Mouse (Mus musculus): Measurements from ENCODE around the gene Polq. TPM values are rescaled to one million over a fixed set of nuclear protein-coding genes. Genes with fewer than 3 reads are reported as not detected.
"Not testable (repeated sequence)": the region's sequence is repeated elsewhere in the genome, so short reads cannot be mapped to it uniquely, and the experiment has no call there.

Polq gene
- polyA plus RNA-seq, 1 experiment from 2014 or later = 9.9 TPM

GRCm38 (mm10) chr16:37059631-37060030 lies 48.0 kb downstream of the Polq start:
- no peak for ATAC-seq (ENCODE audit: low FRiP score, low TSS enrichment)
- no peaks in the 10 kb centered on the region for H3K9me3 ChIP-seq (ENCODE audit: control insufficient read depth, low read length)
- H3K4me2 ChIP-seq (replicated peaks; ENCODE audit: low read depth, low read length) = no peak overlapping the region
- WGBS = 95% methylated on average over 3 of the region's 3 CpGs
- no peak overlapping the region for H3K4me3 ChIP-seq (ENCODE audit: low read length)
- no peak overlapping the region for H3K27ac ChIP-seq (ENCODE audit: low read depth, low read length)
- H3K4me1 ChIP-seq (ENCODE audit: control insufficient read depth, insufficient read depth, low read length) = no peaks in the 10 kb centered on the region
- H3K36me3 ChIP-seq (ENCODE audit: control insufficient read depth, insufficient read depth, low read length) = peaks cover 30% of the 10 kb centered on the region
- H3K27me3 ChIP-seq (ENCODE audit: control insufficient read depth, insufficient read depth, low read length) = no peaks in the 10 kb centered on the region
- no peak overlapping the region for H3K9ac ChIP-seq (ENCODE audit: low read depth, low read length)

DNA sequence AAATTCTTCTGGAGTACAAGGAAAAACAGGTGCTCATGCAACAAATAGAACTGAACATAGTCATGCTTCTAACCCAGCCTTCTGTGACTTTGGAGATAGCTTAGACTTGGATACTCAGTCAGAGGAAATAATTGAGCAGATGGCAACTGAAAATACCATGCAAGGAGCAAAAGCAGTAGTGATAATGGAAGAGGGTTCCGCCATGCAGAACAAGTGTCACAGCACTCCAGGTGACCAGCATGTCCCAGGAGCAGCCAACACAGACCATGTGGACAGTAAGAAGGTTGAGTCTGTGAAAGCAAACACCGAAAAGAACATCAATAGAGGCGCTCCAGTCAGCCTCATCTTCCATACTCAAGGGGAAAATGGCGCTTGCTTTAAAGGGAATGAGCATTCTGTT lies 49.7 kb downstream of the Polq start:
- no peaks in the 10 kb centered on the region for H3K9me3 ChIP-seq (ENCODE audit: control insufficient read depth, low read length)
- H3K27ac ChIP-seq (ENCODE audit: low read depth, low read length) = no peak overlapping the region
- ATAC-seq (ENCODE audit: low FRiP score, low TSS enrichment) = no peak
- H3K4me2 ChIP-seq (replicated peaks; ENCODE audit: low read depth, low read length) = no peak overlapping the region
- no peak overlapping the region for H3K9ac ChIP-seq (ENCODE audit: low read depth, low read length)
- WGBS = 97% methylated on average over 4 of the region's 4 CpGs
- no peaks in the 10 kb centered on the region for H3K27me3 ChIP-seq (ENCODE audit: control insufficient read depth, insufficient read depth, low read length)
- H3K4me3 ChIP-seq (ENCODE audit: low read length) = no peak overlapping the region
- H3K36me3 ChIP-seq (ENCODE audit: control insufficient read depth, insufficient read depth, low read length) = peaks cover 34% of the 10 kb centered on the region
- no peaks in the 10 kb centered on the region for H3K4me1 ChIP-seq (ENCODE audit: control insufficient read depth, insufficient read depth, low read length)

DNA sequence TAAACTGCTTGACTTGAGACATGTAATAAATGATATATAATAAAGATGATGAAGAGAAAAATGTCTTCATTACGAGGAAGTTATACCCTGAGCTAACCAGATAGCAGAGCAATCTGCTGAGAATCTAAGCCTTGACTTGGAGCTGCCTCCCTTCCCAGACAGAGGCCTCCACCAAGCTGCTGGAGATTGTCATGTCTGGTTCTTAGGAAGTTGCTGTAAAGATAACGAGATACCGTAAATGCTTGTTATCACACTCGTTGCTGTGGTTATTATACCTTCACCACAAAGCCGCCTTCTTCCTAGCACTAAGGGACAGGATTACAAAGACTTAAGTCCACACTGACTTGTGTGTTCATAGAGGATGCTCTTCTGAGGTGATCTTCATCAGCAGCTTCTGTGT lies 60.8 kb downstream of the Polq start:
- H3K9me3 ChIP-seq (ENCODE audit: control insufficient read depth, low read length) = no peaks in the 10 kb centered on the region
- no peak for ATAC-seq (ENCODE audit: low FRiP score, low TSS enrichment)
- peaks cover 19% of the 10 kb centered on the region for H3K36me3 ChIP-seq (ENCODE audit: control insufficient read depth, insufficient read depth, low read length)
- H3K4me1 ChIP-seq (ENCODE audit: control insufficient read depth, insufficient read depth, low read length) = no peaks in the 10 kb centered on the region
- H3K9ac ChIP-seq (ENCODE audit: low read depth, low read length) = no peak overlapping the region
- no peak overlapping the region for H3K27ac ChIP-seq (ENCODE audit: low read depth, low read length)
- WGBS = 78% methylated on average over 5 of the region's 5 CpGs
- H3K4me2 ChIP-seq (replicated peaks; ENCODE audit: low read depth, low read length) = no peak overlapping the region
- H3K4me3 ChIP-seq (ENCODE audit: low read length) = no peak overlapping the region
- H3K27me3 ChIP-seq (ENCODE audit: control insufficient read depth, insufficient read depth, low read length) = no peaks in the 10 kb centered on the region

DNA sequence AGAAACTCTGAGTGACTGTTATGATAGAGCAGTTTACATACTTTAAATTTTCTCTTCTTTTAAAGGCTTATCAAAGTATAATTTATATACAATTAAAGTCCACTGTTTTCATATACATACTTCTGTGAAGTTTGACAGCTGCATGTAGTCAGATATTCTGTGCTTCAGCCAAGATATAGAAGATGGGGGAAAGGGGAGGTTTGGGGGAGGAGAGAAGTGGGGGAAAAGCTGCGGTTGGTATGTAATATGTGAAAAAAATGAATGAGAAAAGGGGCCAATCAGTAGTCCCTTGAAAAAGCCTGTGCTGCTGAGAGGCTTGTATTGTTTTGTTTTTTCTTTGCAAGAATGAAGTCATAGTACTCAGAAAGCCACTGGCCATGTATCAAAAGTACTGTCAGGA lies 78.1 kb downstream of the Polq start:
- Histone ChIP-seq H3K4me3 (ENCODE audit: low read length) (no peak overlapping the region), H3K4me2 (replicated peaks; ENCODE audit: low read depth, low read length) (no peak overlapping the region), H3K4me1 (ENCODE audit: control insufficient read depth, insufficient read depth, low read length) (no peaks in the 10 kb centered on the region), H3K36me3 (ENCODE audit: control insufficient read depth, insufficient read depth, low read length) (peaks cover 19% of the 10 kb centered on the region; the same call in 1 of the 2 replicates), H3K9ac (ENCODE audit: low read depth, low read length) (no peak overlapping the region), H3K27me3 (ENCODE audit: control insufficient read depth, insufficient read depth, low read length) (no peaks in the 10 kb centered on the region), H3K9me3 (ENCODE audit: control insufficient read depth, low read length) (no peaks in the 10 kb centered on the region), H3K27ac (ENCODE audit: low read depth, low read length) (no peak overlapping the region)
- ATAC-seq (ENCODE audit: low FRiP score, low TSS enrichment) = peak; percentile 24; the same call in 1 of the 2 replicates
- WGBS = 63% methylated on average over 1 of the region's 1 CpGs

DNA sequence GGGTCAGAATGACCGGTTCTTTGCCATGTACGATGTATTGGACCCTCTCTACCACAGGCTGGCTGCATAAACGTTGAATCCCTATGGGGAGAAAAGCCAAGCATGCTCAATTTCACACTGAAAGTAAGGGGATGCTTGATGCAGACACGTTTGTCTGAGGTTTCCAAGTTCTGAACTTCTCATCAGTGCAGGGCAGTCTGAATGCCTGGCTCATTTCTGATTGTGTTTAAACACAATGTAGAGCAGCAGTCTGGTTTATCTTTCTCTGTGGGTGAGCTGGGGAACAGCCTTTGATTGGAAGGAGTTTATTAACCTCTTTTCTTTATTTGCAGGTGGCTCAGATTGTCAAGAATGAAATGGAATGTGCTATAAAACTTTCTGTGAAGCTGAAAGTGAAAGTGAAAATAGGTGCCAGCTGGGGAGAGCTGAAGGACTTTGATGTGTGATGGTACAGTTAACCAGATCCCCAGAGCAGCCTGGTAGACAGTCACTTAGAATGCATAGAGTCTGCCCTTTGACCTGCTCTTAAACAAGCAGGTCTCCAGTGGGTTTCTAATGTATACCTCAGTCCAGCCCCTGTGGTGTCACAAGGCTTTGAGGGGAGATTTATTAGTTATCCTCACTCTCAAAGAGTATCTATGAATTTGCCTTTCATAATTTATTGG lies 82.7 kb downstream of the Polq start:
- Histone ChIP-seq H3K36me3 (ENCODE audit: control insufficient read depth, insufficient read depth, low read length) (peaks cover 19% of the 10 kb centered on the region; the same call in 1 of the 2 replicates), H3K4me2 (replicated peaks; ENCODE audit: low read depth, low read length) (no peak overlapping the region), H3K27ac (ENCODE audit: low read depth, low read length) (no peak overlapping the region), H3K4me1 (ENCODE audit: control insufficient read depth, insufficient read depth, low read length) (no peaks in the 10 kb centered on the region), H3K27me3 (ENCODE audit: control insufficient read depth, insufficient read depth, low read length) (no peaks in the 10 kb centered on the region), H3K9me3 (ENCODE audit: control insufficient read depth, low read length) (no peaks in the 10 kb centered on the region; the same call in 1 of the 2 replicates), H3K4me3 (ENCODE audit: low read length) (no peak overlapping the region), H3K9ac (ENCODE audit: low read depth, low read length) (no peak overlapping the region)
- WGBS = 80% methylated on average over 4 of the region's 4 CpGs
- no peak for ATAC-seq (ENCODE audit: low FRiP score, low TSS enrichment)

GRCm38 (mm10) chr16:37108763-37109162 lies 97.2 kb downstream of the Polq start:
- no peak overlapping the region for H3K4me3 ChIP-seq (ENCODE audit: low read length)
- H3K27ac ChIP-seq (ENCODE audit: low read depth, low read length) = no peak overlapping the region
- no peaks in the 10 kb centered on the region for H3K9me3 ChIP-seq (ENCODE audit: control insufficient read depth, low read length)
- no peak overlapping the region for H3K9ac ChIP-seq (ENCODE audit: low read depth, low read length)
- H3K36me3 ChIP-seq (ENCODE audit: control insufficient read depth, insufficient read depth, low read length) = no peaks in the 10 kb centered on the region
- H3K4me1 ChIP-seq (ENCODE audit: control insufficient read depth, insufficient read depth, low read length) = no peaks in the 10 kb centered on the region
- no peaks in the 10 kb centered on the region for H3K27me3 ChIP-seq (ENCODE audit: control insufficient read depth, insufficient read depth, low read length)
- ATAC-seq (ENCODE audit: low FRiP score, low TSS enrichment) = no peak
- H3K4me2 ChIP-seq (replicated peaks; ENCODE audit: low read depth, low read length) = no peak overlapping the region
- 36% methylated on average over 5 of the region's 5 CpGs for WGBS

GRCm38 (mm10) chr16:37109285-37109684 lies 97.7 kb downstream of the Polq start:
- Histone ChIP-seq H3K27me3 (ENCODE audit: control insufficient read depth, insufficient read depth, low read length) (no peaks in the 10 kb centered on the region), H3K4me3 (ENCODE audit: low read length) (no peak overlapping the region), H3K9ac (ENCODE audit: low read depth, low read length) (no peak overlapping the region), H3K4me2 (replicated peaks; ENCODE audit: low read depth, low read length) (no peak overlapping the region), H3K9me3 (ENCODE audit: control insufficient read depth, low read length) (no peaks in the 10 kb centered on the region), H3K27ac (ENCODE audit: low read depth, low read length) (no peak overlapping the region), H3K36me3 (ENCODE audit: control insufficient read depth, insufficient read depth, low read length) (no peaks in the 10 kb centered on the region), H3K4me1 (ENCODE audit: control insufficient read depth, insufficient read depth, low read length) (no peaks in the 10 kb centered on the region)
- peak; percentile 84 for ATAC-seq (ENCODE audit: low FRiP score, low TSS enrichment)
- 36% methylated on average over 3 of the region's 3 CpGs for WGBS

- ATAC-seq (ENCODE audit: low FRiP score, low TSS enrichment); H3K36me3 ChIP-seq (ENCODE audit: control insufficient read depth, insufficient read depth, low read length); H3K4me2 ChIP-seq (replicated peaks; ENCODE audit: low read depth, low read length); H3K9me3 ChIP-seq (ENCODE audit: control insufficient read depth, low read length); H3K27me3 ChIP-seq (ENCODE audit: control insufficient read depth, insufficient read depth, low read length); H3K4me1 ChIP-seq (ENCODE audit: control insufficient read depth, insufficient read depth, low read length); H3K4me3 ChIP-seq (ENCODE audit: low read length); H3K9ac ChIP-seq (ENCODE audit: low read depth, low read length); H3K27ac ChIP-seq (ENCODE audit: low read depth, low read length): not testable (repeated sequence)
- 96% methylated on average over 1 of the region's 1 CpGs for WGBS
Measured at GRCm38 (mm10) chr16:37125190-37125589, 113.6 kb downstream of the Polq start.
